Mouse (Mus musculus): Measurements from ENCODE around the gene Clstn3. TPM values are rescaled to one million over a fixed set of nuclear protein-coding genes. Genes with fewer than 3 reads are reported as not detected.
"Not testable (repeated sequence)": the region's sequence is repeated elsewhere in the genome, so short reads cannot be mapped to it uniquely, and the experiment has no call there.

Clstn3 gene
- polyA plus RNA-seq, 1 experiment from 2014 or later, result 94.2 TPM

GRCm38 (mm10) chr6:124413770-124414149 lies 50.8 kb downstream of the Clstn3 start:
- DNase-seq (ENCODE audit: low spot score), result no peak
- Histone ChIP-seq H3K4me2 (replicated peaks) (peak overlapping the region; percentile 73), H3K36me3 (replicated peaks; ENCODE audit: control insufficient read depth, insufficient read depth) (peaks cover 31% of the 10 kb centered on the region), H3K4me3 (replicated peaks; ENCODE audit: low read length) (peak overlapping the region; percentile 66), H3K9me3 (ENCODE audit: control insufficient read depth, low read length) (no peaks in the 10 kb centered on the region), H3K27ac (peak overlapping the region; percentile 67; the same call in 1 of the 2 replicates), H3K9ac (peak overlapping the region; percentile 79), H3K27me3 (ENCODE audit: control insufficient read depth, insufficient read depth, low read length) (no peaks in the 10 kb centered on the region), H3K4me1 (replicated peaks; ENCODE audit: control insufficient read depth, insufficient read depth, low read length) (peaks cover 13% of the 10 kb centered on the region)
- 67% methylated on average over 3 of the region's 3 CpGs for WGBS
- no peak for ATAC-seq (ENCODE audit: low FRiP score)

DNA sequence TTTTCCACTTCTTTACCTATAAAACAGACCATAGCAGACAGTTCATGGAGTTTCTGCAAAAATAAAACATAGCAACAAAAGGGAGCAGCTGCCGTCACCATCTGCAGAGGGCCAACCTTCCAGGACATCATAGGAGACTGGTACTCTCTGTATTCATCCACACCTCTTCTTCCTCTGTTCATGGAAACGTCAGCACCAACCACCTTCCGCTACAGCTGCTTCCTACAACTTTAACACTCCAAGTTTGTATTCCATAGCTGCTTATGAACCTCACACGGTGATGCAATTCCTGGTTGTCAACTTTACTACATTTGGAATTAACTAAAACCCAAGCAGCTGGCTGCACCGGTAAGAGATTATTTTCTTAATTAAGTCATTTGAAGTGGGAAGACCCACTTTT lies 56.2 kb downstream of the Clstn3 start:
- Histone ChIP-seq H3K9me3 (ENCODE audit: control insufficient read depth, low read length) (no peaks in the 10 kb centered on the region), H3K27me3 (ENCODE audit: control insufficient read depth, insufficient read depth, low read length) (no peaks in the 10 kb centered on the region), H3K4me2 (replicated peaks) (no peak overlapping the region), H3K9ac (no peak overlapping the region), H3K27ac (no peak overlapping the region), H3K4me3 (replicated peaks; ENCODE audit: low read length) (no peak overlapping the region), H3K36me3 (replicated peaks; ENCODE audit: control insufficient read depth, insufficient read depth) (peaks cover 83% of the 10 kb centered on the region), H3K4me1 (replicated peaks; ENCODE audit: control insufficient read depth, insufficient read depth, low read length) (peaks cover 6% of the 10 kb centered on the region)
- WGBS, result 96% methylated on average over 5 of the region's 5 CpGs
- DNase-seq (ENCODE audit: low spot score) (no peak), ATAC-seq (ENCODE audit: low FRiP score) (no peak)

DNA sequence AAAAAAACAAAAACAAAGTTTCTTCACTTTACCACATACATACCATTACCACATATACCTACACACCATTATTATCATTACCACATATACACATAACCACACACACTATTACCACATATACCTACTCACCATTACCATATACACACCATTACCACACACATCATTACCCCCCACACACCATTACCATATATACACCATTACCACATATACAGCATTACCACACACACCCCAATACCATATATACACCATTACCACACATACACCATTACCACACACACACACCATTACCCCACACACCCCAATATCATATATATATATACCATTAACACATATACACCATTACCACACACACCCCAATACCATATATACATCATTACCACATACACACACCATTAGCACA lies 57.4 kb downstream of the Clstn3 start:
- no peaks in the 10 kb centered on the region for H3K4me1 ChIP-seq (replicated peaks; ENCODE audit: control insufficient read depth, insufficient read depth, low read length)
- no peak for ATAC-seq (ENCODE audit: low FRiP score)
- H3K36me3 ChIP-seq (replicated peaks; ENCODE audit: control insufficient read depth, insufficient read depth), result peaks cover 84% of the 10 kb centered on the region

DNA sequence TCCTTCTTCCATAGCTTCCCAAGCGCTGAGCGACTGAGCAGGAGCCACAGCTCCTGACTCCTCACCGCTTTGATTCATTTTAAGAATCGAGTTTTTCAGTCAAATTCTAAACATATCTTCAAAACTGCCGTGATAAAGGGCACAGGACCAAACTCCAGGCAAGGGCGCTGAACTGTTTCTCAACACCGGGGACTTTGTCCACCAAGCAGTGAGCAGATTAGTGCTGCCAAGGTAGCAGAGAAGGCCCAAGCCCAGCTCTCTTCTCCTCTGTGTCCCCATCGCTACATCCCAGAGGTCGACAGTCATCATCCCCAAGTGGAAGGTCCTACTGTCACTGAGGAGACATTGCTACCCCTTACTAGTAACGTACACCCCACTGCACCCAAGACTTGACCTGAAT lies 58.3 kb downstream of the Clstn3 start:
- peaks cover 83% of the 10 kb centered on the region for H3K36me3 ChIP-seq (replicated peaks; ENCODE audit: control insufficient read depth, insufficient read depth)
- no peak overlapping the region for H3K27ac ChIP-seq
- H3K27me3 ChIP-seq (ENCODE audit: control insufficient read depth, insufficient read depth, low read length), result no peaks in the 10 kb centered on the region
- no peak overlapping the region for H3K4me3 ChIP-seq (replicated peaks; ENCODE audit: low read length)
- ATAC-seq (ENCODE audit: low FRiP score) (no peak), DNase-seq (ENCODE audit: low spot score) (no peak)
- H3K9ac ChIP-seq, result no peak overlapping the region
- WGBS, result 95% methylated on average over 10 of the region's 10 CpGs
- H3K9me3 ChIP-seq (ENCODE audit: control insufficient read depth, low read length), result no peaks in the 10 kb centered on the region
- no peaks in the 10 kb centered on the region for H3K4me1 ChIP-seq (replicated peaks; ENCODE audit: control insufficient read depth, insufficient read depth, low read length)
- no peak overlapping the region for H3K4me2 ChIP-seq (replicated peaks)

More for the DNA sequence above, 57.4 kb downstream of the Clstn3 start:
- no peak overlapping the region for H3K4me2 ChIP-seq (replicated peaks)
- H3K4me3 ChIP-seq (replicated peaks; ENCODE audit: low read length), result no peak overlapping the region
- no peaks in the 10 kb centered on the region for H3K9me3 ChIP-seq (ENCODE audit: control insufficient read depth, low read length)
- no peak for DNase-seq (ENCODE audit: low spot score)
- H3K27me3 ChIP-seq (ENCODE audit: control insufficient read depth, insufficient read depth, low read length), result no peaks in the 10 kb centered on the region
- no peak overlapping the region for H3K9ac ChIP-seq
- no peak overlapping the region for H3K27ac ChIP-seq

GRCm38 (mm10) chr6:124399738-124400137 lies 64.9 kb downstream of the Clstn3 start:
- no peak overlapping the region for H3K4me2 ChIP-seq (replicated peaks)
- no peak for ATAC-seq (ENCODE audit: low FRiP score)
- no peaks in the 10 kb centered on the region for H3K27me3 ChIP-seq (ENCODE audit: control insufficient read depth, insufficient read depth, low read length)
- H3K9me3 ChIP-seq (ENCODE audit: control insufficient read depth, low read length), result no peaks in the 10 kb centered on the region
- no peak for DNase-seq (ENCODE audit: low spot score)
- H3K27ac ChIP-seq, result no peak overlapping the region
- H3K9ac ChIP-seq, result no peak overlapping the region
- H3K4me3 ChIP-seq (replicated peaks; ENCODE audit: low read length), result no peak overlapping the region
- WGBS, result 95% methylated on average over 6 of the region's 6 CpGs
- H3K4me1 ChIP-seq (replicated peaks; ENCODE audit: control insufficient read depth, insufficient read depth, low read length), result no peaks in the 10 kb centered on the region
- peaks cover 87% of the 10 kb centered on the region for H3K36me3 ChIP-seq (replicated peaks; ENCODE audit: control insufficient read depth, insufficient read depth)

DNA sequence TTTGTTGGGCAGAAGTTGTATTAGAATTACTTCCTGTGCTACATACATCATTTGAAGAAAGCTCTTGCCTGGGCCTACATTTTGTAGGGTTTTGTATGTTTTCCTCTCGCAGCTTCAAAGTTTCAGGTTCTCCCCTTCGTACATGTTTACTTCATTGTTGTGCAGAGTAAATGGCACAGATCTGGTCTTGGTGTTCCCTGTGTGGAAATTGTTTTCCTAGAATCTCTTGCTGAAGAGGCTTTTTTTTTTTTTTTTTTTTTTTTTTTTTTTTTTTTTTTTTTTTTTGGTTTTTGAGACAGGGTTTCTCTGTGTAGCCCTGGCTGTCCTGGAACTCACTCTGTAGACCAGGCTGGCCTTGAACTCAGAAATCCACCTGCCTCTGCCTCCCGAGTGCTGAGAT lies 69.6 kb downstream of the Clstn3 start:
- WGBS, result 96% methylated on average over 3 of the region's 3 CpGs
- not testable (repeated sequence) for H3K9me3 ChIP-seq (ENCODE audit: control insufficient read depth, low read length); H3K27me3 ChIP-seq (ENCODE audit: control insufficient read depth, insufficient read depth, low read length); ATAC-seq (ENCODE audit: low FRiP score); H3K27ac ChIP-seq; H3K4me2 ChIP-seq (replicated peaks); H3K4me3 ChIP-seq (replicated peaks; ENCODE audit: low read length); H3K4me1 ChIP-seq (replicated peaks; ENCODE audit: control insufficient read depth, insufficient read depth, low read length); DNase-seq (ENCODE audit: low spot score); H3K9ac ChIP-seq
- H3K36me3 ChIP-seq (replicated peaks; ENCODE audit: control insufficient read depth, insufficient read depth), result peaks cover 42% of the 10 kb centered on the region

Other genes with a start within 250 kb of the Clstn3 start
- not detected in 2 replicates for gene Vmn2r27, start 232.9 kb downstream of the Clstn3 start, polyA plus RNA-seq (2014; fragmentation: Nextera tagmentation; extraction: Ambion mirVana)
- gene Cd163, start 160.1 kb downstream of the Clstn3 start, polyA plus RNA-seq (2014; fragmentation: Nextera tagmentation; extraction: Ambion mirVana), result 0.27 and 0.67 TPM in 2 replicates
- 51.7 and 58.6 TPM in 2 replicates for gene Pex5, start 49.7 kb downstream of the Clstn3 start, polyA plus RNA-seq (2014; fragmentation: Nextera tagmentation; extraction: Ambion mirVana)
- 0.31 and 0.46 TPM in 2 replicates for gene C1rl, start 28.3 kb upstream of the Clstn3 start, polyA plus RNA-seq (2014; fragmentation: Nextera tagmentation; extraction: Ambion mirVana)
- 0.20 and 0.26 TPM in 2 replicates for gene C1ra, start 47.6 kb upstream of the Clstn3 start, polyA plus RNA-seq (2014; fragmentation: Nextera tagmentation; extraction: Ambion mirVana)
- gene C1s1, start 77.6 kb upstream of the Clstn3 start, polyA plus RNA-seq (2014; fragmentation: Nextera tagmentation; extraction: Ambion mirVana), result 0.59 and 0.77 TPM in 2 replicates
- gene C1rb, start 105.5 kb upstream of the Clstn3 start, polyA plus RNA-seq (2014; fragmentation: Nextera tagmentation; extraction: Ambion mirVana), result not detected in 2 replicates
- 0.07 TPM in 1 of 2 replicates, not detected in the other for gene C1s2, start 171.3 kb upstream of the Clstn3 start, polyA plus RNA-seq (2014; fragmentation: Nextera tagmentation; extraction: Ambion mirVana)
- 42.4 and 42.9 TPM in 2 replicates for gene Lpcat3, start 198.2 kb upstream of the Clstn3 start, polyA plus RNA-seq (2014; fragmentation: Nextera tagmentation; extraction: Ambion mirVana)
- 91.4 and 94.1 TPM in 2 replicates for gene Emg1, start 247.4 kb upstream of the Clstn3 start, polyA plus RNA-seq (2014; fragmentation: Nextera tagmentation; extraction: Ambion mirVana)
- gene Phb2, start 247.5 kb upstream of the Clstn3 start, polyA plus RNA-seq (2014; fragmentation: Nextera tagmentation; extraction: Ambion mirVana), result 241 and 242 TPM in 2 replicates

Data from hindbrain, embryonic 14.5 days (tissue).